24 mouse cellular contexts compared by ENCODE assay signal in genomic region chr3:22198802-22199201, GRCm38 (mm10).
"Had no signal": no experiment of that assay in that cellular context is flagged by ENCODE, and none has a peak within 500 bp of the region (broad histone marks: within the 10 kb centered on the region; RNA-seq: fewer than 3 reads in every experiment).

No protein-coding gene starts in this region.

- DNase-seq: gastrocnemius, postnatal 14 days; gastrocnemius, postnatal 36 days; heart, adult 18-20 months; heart, postnatal 10 days; heart, postnatal 36 days; kidney, adult 11 months; kidney, adult 2 months; kidney, adult 9 months; kidney, postnatal 14 days; kidney, postnatal 36 days; layer of hippocampus, postnatal 36 days; left cerebral cortex, postnatal 4 days had no signal

- H3K27me3 ChIP-seq: heart, embryonic 12.5 days; hindbrain, embryonic 13.5 days; hindbrain, embryonic 15.5 days; kidney, embryonic 15.5 days; limb, embryonic 13.5 days; limb, embryonic 15.5 days; liver, embryonic 12.5 days had no signal

- H3K9me3 ChIP-seq: heart, embryonic 10.5 days; heart, embryonic 12.5 days; hindbrain, embryonic 13.5 days; hindbrain, embryonic 15.5 days; kidney, embryonic 15.5 days; limb, embryonic 13.5 days; limb, embryonic 15.5 days; liver, embryonic 12.5 days had no signal

- H3K27ac ChIP-seq: heart, embryonic 10.5 days; hindbrain, embryonic 13.5 days; hindbrain, embryonic 15.5 days; hindbrain, postnatal 0 days; kidney, embryonic 15.5 days; kidney, postnatal 0 days; limb, embryonic 13.5 days; limb, embryonic 15.5 days; liver, embryonic 12.5 days; liver, embryonic 14.5 days had no signal

- ATAC-seq: hindbrain, postnatal 0 days; intestine, embryonic 16.5 days; liver, embryonic 12.5 days had no signal

- H3K4me2 ChIP-seq: heart, embryonic 12.5 days; hindbrain, embryonic 13.5 days; hindbrain, embryonic 15.5 days; kidney, embryonic 15.5 days; limb, embryonic 13.5 days; limb, embryonic 15.5 days; liver, embryonic 12.5 days had no signal

- H3K4me1 ChIP-seq: heart, embryonic 10.5 days; heart, embryonic 12.5 days; hindbrain, embryonic 13.5 days; hindbrain, embryonic 15.5 days; kidney, embryonic 15.5 days; limb, embryonic 13.5 days; limb, embryonic 15.5 days; liver, embryonic 12.5 days had no signal

- H3K9ac ChIP-seq: heart, embryonic 12.5 days; hindbrain, embryonic 13.5 days; hindbrain, embryonic 15.5 days; kidney, embryonic 15.5 days; limb, embryonic 13.5 days; limb, embryonic 15.5 days; liver, embryonic 12.5 days; liver, embryonic 14.5 days had no signal

- H3K4me3 ChIP-seq: heart, embryonic 10.5 days; heart, embryonic 12.5 days; hindbrain, embryonic 13.5 days; hindbrain, embryonic 15.5 days; kidney, embryonic 15.5 days; limb, embryonic 13.5 days; limb, embryonic 15.5 days; liver, embryonic 12.5 days had no signal
